Mouse (Mus musculus): ENCODE measurements around the gene Mfap3. TPM values are rescaled to one million over a fixed set of nuclear protein-coding genes. Genes with fewer than 3 reads are reported as not detected.
A peak's percentile ranks its signal among the peaks of the same experiment; 100 is the strongest.
"Not testable (repeated sequence)": the region's sequence is repeated elsewhere in the genome, so short reads cannot be mapped to it uniquely, and the experiment has no call there.

Gene Mfap3
- polyA plus RNA-seq, 1 experiment from 2014 or later: 12.4 TPM

- Histone ChIP-seq H3K27ac (ENCODE audit: low read length) (no peak overlapping the region), H3K36me3 (ENCODE audit: control insufficient read depth, insufficient read depth) (no peaks in the 10 kb centered on the region), H3K9me3 (replicated peaks; ENCODE audit: control insufficient read depth, low read length) (no peaks in the 10 kb centered on the region), H3K4me1 (ENCODE audit: control insufficient read depth, low read depth, low read length) (no peaks in the 10 kb centered on the region), H3K27me3 (ENCODE audit: control insufficient read depth, insufficient read depth, low read depth, low read length) (no peaks in the 10 kb centered on the region), H3K9ac (ENCODE audit: low read depth, low read length) (no peak overlapping the region), H3K4me2 (ENCODE audit: low read depth, low read length) (no peak overlapping the region), H3K4me3 (ENCODE audit: low read depth, low read length) (no peak overlapping the region)
- WGBS (ENCODE audit: insufficient replicate concordance): 70% methylated on average over 5 of the region's 5 CpGs
- no peak for ATAC-seq (ENCODE audit: low read depth)
Measured at GRCm38 (mm10) chr11:57539841-57540418, 21.5 kb downstream of the Mfap3 start.

- Histone ChIP-seq H3K4me2 (ENCODE audit: low read depth, low read length) (no peak overlapping the region), H3K9me3 (replicated peaks; ENCODE audit: control insufficient read depth, low read length) (no peaks in the 10 kb centered on the region), H3K36me3 (ENCODE audit: control insufficient read depth, insufficient read depth) (no peaks in the 10 kb centered on the region), H3K4me1 (ENCODE audit: control insufficient read depth, low read depth, low read length) (no peaks in the 10 kb centered on the region), H3K27ac (ENCODE audit: low read length) (no peak overlapping the region), H3K9ac (ENCODE audit: low read depth, low read length) (no peak overlapping the region), H3K4me3 (ENCODE audit: low read depth, low read length) (no peak overlapping the region), H3K27me3 (ENCODE audit: control insufficient read depth, insufficient read depth, low read depth, low read length) (no peaks in the 10 kb centered on the region)
- WGBS (ENCODE audit: insufficient replicate concordance): 56% methylated on average over 2 of the region's 2 CpGs
- no peak for ATAC-seq (ENCODE audit: low read depth)
Measured at GRCm38 (mm10) chr11:57540681-57541080, 22.2 kb downstream of the Mfap3 start.

- 37% methylated on average over 18 of the region's 18 CpGs for WGBS (ENCODE audit: insufficient replicate concordance)
- Histone ChIP-seq H3K4me2 (ENCODE audit: low read depth, low read length) (peak overlapping the region; percentile 20; the same call in 1 of the 2 replicates), H3K27me3 (ENCODE audit: control insufficient read depth, insufficient read depth, low read depth, low read length) (no peaks in the 10 kb centered on the region), H3K4me3 (ENCODE audit: low read depth, low read length) (no peak overlapping the region), H3K27ac (ENCODE audit: low read length) (no peak overlapping the region), H3K36me3 (ENCODE audit: control insufficient read depth, insufficient read depth) (no peaks in the 10 kb centered on the region), H3K9me3 (replicated peaks; ENCODE audit: control insufficient read depth, low read length) (no peaks in the 10 kb centered on the region), H3K4me1 (ENCODE audit: control insufficient read depth, low read depth, low read length) (no peaks in the 10 kb centered on the region), H3K9ac (ENCODE audit: low read depth, low read length) (no peak overlapping the region)
- no peak for ATAC-seq (ENCODE audit: low read depth)
Measured at GRCm38 (mm10) chr11:57548618-57549550, 30.4 kb downstream of the Mfap3 start.

GRCm38 (mm10) chr11:57550230-57550629 lies 31.8 kb downstream of the Mfap3 start:
- Histone ChIP-seq H3K4me2 (ENCODE audit: low read depth, low read length) (no peak overlapping the region), H3K27me3 (ENCODE audit: control insufficient read depth, insufficient read depth, low read depth, low read length) (no peaks in the 10 kb centered on the region), H3K9me3 (replicated peaks; ENCODE audit: control insufficient read depth, low read length) (no peaks in the 10 kb centered on the region), H3K36me3 (ENCODE audit: control insufficient read depth, insufficient read depth) (no peaks in the 10 kb centered on the region), H3K9ac (ENCODE audit: low read depth, low read length) (no peak overlapping the region), H3K4me3 (ENCODE audit: low read depth, low read length) (no peak overlapping the region), H3K27ac (ENCODE audit: low read length) (no peak overlapping the region), H3K4me1 (ENCODE audit: control insufficient read depth, low read depth, low read length) (no peaks in the 10 kb centered on the region)
- WGBS (ENCODE audit: insufficient replicate concordance): 67% methylated on average over 2 of the region's 2 CpGs
- no peak for ATAC-seq (ENCODE audit: low read depth)

- H3K4me1 ChIP-seq (ENCODE audit: control insufficient read depth, low read depth, low read length): no peaks in the 10 kb centered on the region
- no peak overlapping the region for H3K9ac ChIP-seq (ENCODE audit: low read depth, low read length)
- H3K4me3 ChIP-seq (ENCODE audit: low read depth, low read length): no peak overlapping the region
- 70% methylated on average over 8 of the region's 8 CpGs for WGBS (ENCODE audit: insufficient replicate concordance)
- no peak overlapping the region for H3K27ac ChIP-seq (ENCODE audit: low read length)
- no peaks in the 10 kb centered on the region for H3K36me3 ChIP-seq (ENCODE audit: control insufficient read depth, insufficient read depth)
- H3K27me3 ChIP-seq (ENCODE audit: control insufficient read depth, insufficient read depth, low read depth, low read length): no peaks in the 10 kb centered on the region
- no peak for ATAC-seq (ENCODE audit: low read depth)
- no peak overlapping the region for H3K4me2 ChIP-seq (ENCODE audit: low read depth, low read length)
- no peaks in the 10 kb centered on the region for H3K9me3 ChIP-seq (replicated peaks; ENCODE audit: control insufficient read depth, low read length)
Measured at GRCm38 (mm10) chr11:57551016-57551415, 32.6 kb downstream of the Mfap3 start.

- Histone ChIP-seq H3K4me2 (ENCODE audit: low read depth, low read length) (no peak overlapping the region), H3K4me3 (ENCODE audit: low read depth, low read length) (no peak overlapping the region), H3K27ac (ENCODE audit: low read length) (no peak overlapping the region), H3K27me3 (ENCODE audit: control insufficient read depth, insufficient read depth, low read depth, low read length) (no peaks in the 10 kb centered on the region), H3K9ac (ENCODE audit: low read depth, low read length) (no peak overlapping the region), H3K36me3 (ENCODE audit: control insufficient read depth, insufficient read depth) (no peaks in the 10 kb centered on the region), H3K9me3 (replicated peaks; ENCODE audit: control insufficient read depth, low read length) (no peaks in the 10 kb centered on the region), H3K4me1 (ENCODE audit: control insufficient read depth, low read depth, low read length) (no peaks in the 10 kb centered on the region)
- WGBS (ENCODE audit: insufficient replicate concordance): 61% methylated on average over 9 of the region's 9 CpGs
- ATAC-seq (ENCODE audit: low read depth): no peak
Measured at GRCm38 (mm10) chr11:57553015-57553780, 34.7 kb downstream of the Mfap3 start.

- not testable (repeated sequence) for H3K36me3 ChIP-seq (ENCODE audit: control insufficient read depth, insufficient read depth); H3K9me3 ChIP-seq (replicated peaks; ENCODE audit: control insufficient read depth, low read length); H3K4me3 ChIP-seq (ENCODE audit: low read depth, low read length); H3K4me1 ChIP-seq (ENCODE audit: control insufficient read depth, low read depth, low read length); H3K27ac ChIP-seq (ENCODE audit: low read length); ATAC-seq (ENCODE audit: low read depth); H3K4me2 ChIP-seq (ENCODE audit: low read depth, low read length); H3K9ac ChIP-seq (ENCODE audit: low read depth, low read length); H3K27me3 ChIP-seq (ENCODE audit: control insufficient read depth, insufficient read depth, low read depth, low read length)
- 72% methylated on average over 9 of the region's 10 CpGs for WGBS (ENCODE audit: insufficient replicate concordance)
Measured at GRCm38 (mm10) chr11:57557936-57558335, 39.5 kb downstream of the Mfap3 start.

- 64% methylated on average over 12 of the region's 12 CpGs for WGBS (ENCODE audit: insufficient replicate concordance)
- Histone ChIP-seq H3K27ac (ENCODE audit: low read length) (no peak overlapping the region), H3K9me3 (replicated peaks; ENCODE audit: control insufficient read depth, low read length) (no peaks in the 10 kb centered on the region), H3K27me3 (ENCODE audit: control insufficient read depth, insufficient read depth, low read depth, low read length) (no peaks in the 10 kb centered on the region), H3K9ac (ENCODE audit: low read depth, low read length) (no peak overlapping the region), H3K4me3 (ENCODE audit: low read depth, low read length) (no peak overlapping the region), H3K36me3 (ENCODE audit: control insufficient read depth, insufficient read depth) (no peaks in the 10 kb centered on the region), H3K4me2 (ENCODE audit: low read depth, low read length) (no peak overlapping the region), H3K4me1 (ENCODE audit: control insufficient read depth, low read depth, low read length) (no peaks in the 10 kb centered on the region)
- no peak for ATAC-seq (ENCODE audit: low read depth)
Measured at GRCm38 (mm10) chr11:57564564-57564963, 46.1 kb downstream of the Mfap3 start.

All from liver, embryonic 16.5 days (tissue).